Mouse (Mus musculus) heart, embryonic 15.5 days (tissue): ENCODE data around the gene Smg6. TPM values are rescaled to one million over a fixed set of nuclear protein-coding genes. Genes with fewer than 3 reads are reported as not detected.

Experiments used
- ATAC-seq: fragments of 200-750 bp; cut with Nextera tagmentation; replicated peaks from 2 replicates; pipeline ENCODE4 v1.8.0; 2017; ENCODE audit warnings: low read depth, moderate TSS enrichment; ENCODE audit not compliant: insufficient number of reproducible peaks, insufficient read depth, low FRiP score
- H3K27ac ChIP-seq: fragments of 300-500 bp; sonication (generic); 2 replicates; pipeline ENCODE4 v1.5.1; 2015; ENCODE audit warnings: mild to moderate bottlenecking, inconsistent platforms
- H3K27me3 ChIP-seq: fragments of 300-500 bp; sonication (generic); 2 replicates; pipeline ENCODE4 v1.6.1; 2015; ENCODE audit warnings: inconsistent platforms
- H3K36me3 ChIP-seq: fragments of 300-500 bp; sonication (generic); 2 replicates; pipeline ENCODE4 v1.6.1; 2015; ENCODE audit warnings: mild to moderate bottlenecking, inconsistent platforms
- H3K4me1 ChIP-seq: fragments of 300-500 bp; sonication (generic); replicated peaks from 2 replicates; pipeline ENCODE4 v1.6.1; 2015; ENCODE audit warnings: inconsistent platforms
- H3K4me2 ChIP-seq: fragments of 300-500 bp; sonication (generic); 2 replicates; pipeline ENCODE4 v1.6.1; 2015; ENCODE audit warnings: inconsistent platforms, mild to moderate bottlenecking, moderate library complexity
- H3K4me3 ChIP-seq: fragments of 300-500 bp; sonication (generic); 2 replicates; pipeline ENCODE4 v1.5.1; 2015; ENCODE audit warnings: mild to moderate bottlenecking, inconsistent platforms
- H3K9ac ChIP-seq: fragments of 300-500 bp; sonication (generic); 2 replicates; pipeline ENCODE4 v1.6.1; 2015; ENCODE audit warnings: mild to moderate bottlenecking, inconsistent platforms
- H3K9me3 ChIP-seq: fragments of 300-500 bp; sonication (generic); replicated peaks from 2 replicates; pipeline ENCODE4 v1.6.1; 2016; ENCODE audit warnings: inconsistent platforms
- WGBS: fragments of 180-500 bp; shearing (Covaris S2); methylation state at CpG from one replicate; pipeline ENCODE4 v1.1.7; 2015; ENCODE audit warnings: mixed read lengths; 5-methylcytosine and 5-hydroxymethylcytosine counted together
- microRNA counts: library from miRNA; unstranded; fragments of <30 nt; microRNA quantifications from one replicate; lab custom pipeline; 2016
- microRNA-seq: library from miRNA; unstranded; fragments of <30 nt; microRNA quantifications from one replicate; pipeline ENCODE4, GENCODE M21; 2016
- polyA plus RNA-seq: library from polyadenylated mRNA; unstranded; fragments of >200 nt; fragmentation: Nextera tagmentation; extraction: Ambion mirVana; gene quantifications from 2 replicates; pipeline ENCODE4 v1.2.1, GENCODE M21; 2015

The Smg6 gene
- polyA plus RNA-seq, 1 experiment from 2014 or later: 10.0 TPM

- Histone ChIP-seq H3K4me3 (no peak overlapping the region), H3K9me3 (no peaks in the 10 kb centered on the region), H3K36me3 (no peaks in the 10 kb centered on the region), H3K4me1 (peaks cover 66% of the 10 kb centered on the region), H3K27me3 (no peaks in the 10 kb centered on the region), H3K4me2 (peak overlapping the region; percentile 49), H3K27ac (peak overlapping the region; percentile 99), H3K9ac (no peak overlapping the region)
- no peak for ATAC-seq
- WGBS: 61% methylated on average over 3 of the region's 3 CpGs
Observed at GRCm38 (mm10) chr11:75212876-75213275, 287.3 kb downstream of the Smg6 start.

DNA sequence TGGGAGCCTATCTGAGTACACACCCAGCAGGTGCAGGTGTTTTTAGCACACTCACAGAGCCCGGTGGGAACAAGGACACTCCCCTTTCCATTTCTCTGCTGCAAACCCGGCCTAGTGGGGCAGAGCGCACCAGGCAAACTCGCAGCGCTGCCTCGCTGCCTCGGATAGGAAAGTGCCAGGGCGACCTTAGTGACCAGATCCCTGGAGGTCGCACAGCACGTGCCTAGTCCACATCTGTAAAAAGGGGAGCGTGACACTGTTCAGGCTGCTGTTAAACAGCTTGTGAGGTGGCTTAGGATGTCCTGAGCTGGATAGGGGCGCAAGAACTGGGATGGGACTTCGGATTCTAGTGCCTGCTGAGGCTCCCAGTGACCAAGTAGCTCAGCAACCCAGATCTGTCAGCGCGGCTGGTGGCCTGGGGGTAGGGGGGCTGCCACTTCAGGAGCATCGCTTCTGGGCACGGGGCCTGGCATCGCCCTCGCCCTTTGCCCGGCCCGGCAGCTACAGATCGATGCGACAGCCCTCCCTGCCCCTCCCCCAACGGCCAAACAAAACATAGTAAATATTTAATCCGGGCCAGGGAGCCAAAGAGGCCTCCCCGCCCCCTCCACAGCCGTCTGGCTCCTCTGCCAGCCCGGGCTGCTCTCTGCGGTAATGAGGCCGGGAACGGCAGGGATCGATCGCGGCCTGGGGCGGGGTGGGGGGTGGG, 287.9 kb downstream of the Smg6 start:
- WGBS: 7% methylated on average over 35 of the region's 35 CpGs
- Histone ChIP-seq H3K9me3 (no peaks in the 10 kb centered on the region), H3K27me3 (no peaks in the 10 kb centered on the region), H3K4me2 (peak overlapping the region; percentile 66), H3K9ac (peak overlapping the region; percentile 58), H3K36me3 (no peaks in the 10 kb centered on the region), H3K4me3 (peak overlapping the region; percentile 35), H3K4me1 (peaks cover 66% of the 10 kb centered on the region), H3K27ac (peak overlapping the region; percentile 85)
- ATAC-seq: peak; percentile 18; the same call in 1 of the 2 replicates

MicroRNA genes within 50 kb of the gene (microRNA counts, 519-probe panel; counts per million panel counts)
- microRNA mmu-miR-132 (lab: Ali Mortazavi, UCI) (2,679 counts per million, percentile 62 among the panel's probes with 10 or more counts), microRNA mmu-miR-212 (lab: Ali Mortazavi, UCI) (not detected)

Small RNAs within 50 kb of the gene (microRNA-seq; reads per million reads assigned to microRNA genes)
- gene Mir132 (228 reads per million, percentile 61 among the genes with 10 or more reads in this experiment), gene Mir212 (22.3 reads per million, percentile 34 among the genes with 10 or more reads in this experiment)

Other genes starting within 250 kb of the Smg6 start
- 38.7 and 46.9 TPM in 2 replicates for gene Pafah1b1, start 201.2 kb upstream of the Smg6 start, polyA plus RNA-seq
- gene Mettl16, start 155.0 kb upstream of the Smg6 start, polyA plus RNA-seq: 28.0 and 30.5 TPM in 2 replicates
- gene Mnt, start 94.9 kb upstream of the Smg6 start, polyA plus RNA-seq: 3.0 and 3.7 TPM in 2 replicates
- gene Sgsm2, start 28.8 kb upstream of the Smg6 start, polyA plus RNA-seq: 3.5 and 5.5 TPM in 2 replicates
- 19.2 and 25.9 TPM in 2 replicates for gene Tsr1, start 27.8 kb upstream of the Smg6 start, polyA plus RNA-seq
- gene Srr, start 125 bp downstream of the Smg6 start, polyA plus RNA-seq: 18.7 and 22.6 TPM in 2 replicates
- 11.0 and 18.0 TPM in 2 replicates for gene Hic1, start 243.7 kb downstream of the Smg6 start, polyA plus RNA-seq